In genomic region chr2:129296671-129297588, GRCm38 (mm10) we compare ENCODE assay signal across 8 mouse cellular contexts. TPM values are rescaled to one million over a fixed set of nuclear protein-coding genes. Genes with fewer than 3 reads are reported as not detected.
A peak's percentile ranks its signal among the peaks of the same experiment; 100 is the strongest.
DNase-seq lines count a peak whose midpoint lies in the region; ATAC-seq lines count a peak whose summit lies in the region.

TSS of gene Ckap2l (minus strand) at chr2:129297212.

- peak within 1 kb of the TSS; percentile 82 for H3K9ac ChIP-seq in hindbrain, embryonic 11.5 days (ENCODE audit: low read depth, low read length)

- peak; percentile 98 for DNase-seq in Muller cell, postnatal 12 days (ENCODE audit: inconsistent ontology term)
- DNase-seq in cerebellum, adult 9-11 months = peak; percentile 98
- peak; percentile 97 to 99 for DNase-seq in frontal cortex, adult 2 months (ENCODE audit: extremely low spot score in 1 of 2, low spot score in 1 of 2)
- DNase-seq in hindbrain, embryonic 11.5 days (ENCODE audit: low spot score) = peak; percentile 99
- DNase-seq in layer of hippocampus, postnatal 10 days (ENCODE audit: low spot score in 2 of 2) = peak; percentile 97
- peak; percentile 99 for DNase-seq in lung, postnatal 10 days
- peak; percentile 93 for DNase-seq in ovary, postnatal 36 days (ENCODE audit: low spot score)
- peak; percentile 98 for DNase-seq in thymus, postnatal 25 days

- H3K4me3 ChIP-seq in hindbrain, embryonic 11.5 days (ENCODE audit: low read depth, low read length) = peak within 1 kb of the TSS; percentile 64

- H3K4me1 ChIP-seq in hindbrain, embryonic 11.5 days (replicated peaks; ENCODE audit: control insufficient read depth, insufficient read depth, low read length) = peaks cover 3% of the 10 kb centered on the region; the same call in 1 of the 2 replicates

- H3K36me3 ChIP-seq in hindbrain, embryonic 11.5 days (ENCODE audit: control insufficient read depth, insufficient read depth, low read length) = no peaks in the 10 kb centered on the region

- H3K27ac ChIP-seq in hindbrain, embryonic 11.5 days (ENCODE audit: low read depth, low read length) = peak within 1 kb of the TSS; percentile 88

- no peaks in the 10 kb centered on the region for H3K9me3 ChIP-seq in hindbrain, embryonic 11.5 days (ENCODE audit: control insufficient read depth, low read length)

- ATAC-seq in hindbrain, embryonic 11.5 days (ENCODE audit: low FRiP score) = peak; percentile 100

- under 1% methylated on average over 50 of the region's 50 CpGs for WGBS in hindbrain, embryonic 11.5 days

- peak within 1 kb of the TSS; percentile 74 for H3K4me2 ChIP-seq in hindbrain, embryonic 11.5 days (replicated peaks; ENCODE audit: low read depth, low read length)

- no peaks in the 10 kb centered on the region for H3K27me3 ChIP-seq in hindbrain, embryonic 11.5 days (ENCODE audit: control insufficient read depth, insufficient read depth, low read length)

RNA-seq across cellular contexts. Expression of gene Ckap2l, which starts in this region (rescaled TPM):
- polyA plus RNA-seq in frontal cortex, adult 2 months (2012; rRNA removed) = 0.26 and 0.34 TPM in 2 replicates
- 65.9 and 77.5 TPM in 2 replicates for polyA plus RNA-seq in hindbrain, embryonic 11.5 days (2014; fragmentation: Nextera tagmentation; extraction: Ambion mirVana)
- 1 to 10 TPM; 3.3 to 4.1 TPM for total RNA-seq in layer of hippocampus, postnatal 10 days (2021)

Comparison
In these comparisons a context has a peak if more than half of its experiments do, and no peak if none do; other contexts are left out.
1. Peak in every context shown above with its lines: DNase-seq, ATAC-seq, H3K4me3 ChIP-seq and H3K27ac ChIP-seq.
2. RNA of gene Ckap2l (polyA plus RNA-seq): 65.9 to 77.5 TPM in hindbrain, embryonic 11.5 days; 0.26 to 0.34 TPM in frontal cortex, adult 2 months; every median in the first group is over 10 times any median in the second.
3. Peak in DNase-seq in frontal cortex, adult 2 months; RNA of the gene not detected or under 1 TPM.